Mouse (Mus musculus): ENCODE results near the gene Tmtc4.

DNA sequence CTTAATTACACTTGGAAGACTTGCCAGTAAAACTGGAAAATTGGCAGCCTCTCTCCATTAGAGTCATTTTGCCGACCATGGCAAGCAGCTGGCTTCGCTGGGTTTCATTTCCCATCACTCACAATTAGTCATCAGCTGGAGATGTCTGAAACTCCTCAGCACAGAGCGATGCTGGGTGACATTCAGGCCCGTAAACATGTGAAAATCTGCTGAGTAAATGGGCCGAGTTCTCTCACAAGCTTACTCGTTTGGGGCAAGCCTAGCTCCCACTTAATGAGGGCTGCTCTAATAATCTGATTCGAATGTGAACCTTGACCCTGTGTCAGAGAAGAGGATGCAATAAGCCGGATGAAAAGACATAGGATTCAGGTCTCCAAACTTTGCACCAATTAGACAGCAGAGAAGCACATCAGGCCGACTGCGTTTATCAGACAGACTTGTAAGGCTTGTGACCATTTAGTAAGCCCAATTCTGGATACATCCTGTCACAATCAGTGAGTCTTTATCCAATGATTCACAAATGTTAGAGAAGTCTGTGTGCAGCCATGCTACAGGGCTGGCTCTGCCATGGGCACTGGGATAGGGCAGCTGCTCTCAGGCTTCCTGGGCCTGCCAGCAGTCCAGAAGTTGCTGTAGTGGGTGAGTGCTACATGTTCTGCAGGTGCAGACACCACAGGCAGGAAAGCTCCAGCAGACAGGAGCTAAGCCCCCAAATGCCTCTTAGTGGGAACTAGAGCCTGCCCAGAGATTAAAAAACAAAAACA lies 99.8 kb downstream of the Tmtc4 start:
- TF ChIP-seq GATA1 (IDR thresholded peaks at IDR 0.05; ENCODE audit: borderline replicate concordance, low read length) (no peak), FLI1 (IDR thresholded peaks at IDR 0.05; ENCODE audit: low read length) (no peak)
